27 mouse cellular contexts compared by ENCODE assay signal in genomic region chr10:20879482-20879881, GRCm38 (mm10).
DNase-seq lines count a peak whose midpoint lies in the region; ATAC-seq and TF ChIP-seq lines count a peak whose summit lies in the region.
"Had no signal": no experiment of that assay in that cellular context is flagged by ENCODE, and none has a peak within 500 bp of the region (broad histone marks: within the 10 kb centered on the region; RNA-seq: fewer than 3 reads in every experiment).

No protein-coding gene starts in this region.

- no peak for TF ChIP-seq EP300 in CH12.LX (IDR thresholded peaks at IDR 0.05; ENCODE audit: low read length)

- dilution Hi-C loops in CH12.LX (cut with MboI; ENCODE audit: extremely low pct_ligation_motif_present, extremely low pct_unique_long_range_greater_than_20kb, low sequenced_read_pairs) = no loop called here

- no peaks in the 10 kb centered on the region for H3K79me2 ChIP-seq in CH12.LX (replicated peaks; ENCODE audit: control insufficient read depth, extremely low read depth, insufficient read depth, poor library complexity, severe bottlenecking)

- no peak for TF ChIP-seq RAD21 in CH12.LX (IDR thresholded peaks at IDR 0.05; ENCODE audit: low read depth, low read length)

- DNase-seq in 416B (ENCODE audit: low read depth) (peak; percentile 55), CH12.LX (ENCODE audit: extremely low read depth) (no peak)
- DNase-seq in thymus, adult 18-20 months = no peak
- no peak for DNase-seq in kidney, postnatal 4 days
- DNase-seq: adrenal gland, postnatal 10 days; cerebellum, adult 11 months; cerebellum, postnatal 14 days; embryo, embryonic 11 days; heart, adult 18-20 months; heart, postnatal 14 days; kidney, adult 2 months; kidney, postnatal 25 days; layer of hippocampus, adult 9-11 months; lung, embryonic 14.5 days; lung, postnatal 36 days; right cerebral cortex, postnatal 14 days had no signal

- H3K4me2 ChIP-seq in CH12.LX (ENCODE audit: insufficient read depth, low read depth, poor library complexity, severe bottlenecking) = peak overlapping the region; percentile 50; the same call in 1 of the 2 replicates
- H3K4me2 ChIP-seq in liver, embryonic 12.5 days = peak overlapping the region; percentile 22
- H3K4me2 ChIP-seq: forebrain, embryonic 12.5 days; hindbrain, embryonic 12.5 days; lung, embryonic 14.5 days; midbrain, embryonic 12.5 days; neural tube, embryonic 13.5 days; stomach, embryonic 15.5 days had no signal

- H3K4me1 ChIP-seq in CH12.LX (ENCODE audit: control insufficient read depth in 1 of 2, insufficient read depth in 2 of 2) = peaks cover 3 to 14% of the 10 kb centered on the region in 2 experiments; a peak in 1 of 4 replicates
- H3K4me1 ChIP-seq in liver, embryonic 12.5 days = peaks cover 31% of the 10 kb centered on the region
- H3K4me1 ChIP-seq: forebrain, embryonic 12.5 days; hindbrain, embryonic 12.5 days; midbrain, embryonic 12.5 days; neural tube, embryonic 13.5 days; stomach, embryonic 15.5 days had no signal

- no peak overlapping the region for H3K27ac ChIP-seq in CH12.LX (ENCODE audit: insufficient read depth, low read depth)
- H3K27ac ChIP-seq in liver, embryonic 12.5 days = no peak overlapping the region
- H3K27ac ChIP-seq: forebrain, embryonic 12.5 days; hindbrain, embryonic 12.5 days; midbrain, embryonic 12.5 days; neural tube, embryonic 13.5 days; stomach, embryonic 15.5 days had no signal

- TF ChIP-seq CTCF in CH12.LX (conservative IDR thresholded peaks at IDR 0.05 in 1 of 2, IDR thresholded peaks at IDR 0.05 in 1 of 2; ENCODE audit: low read depth in 2 of 2, low read length in 2 of 2) = no peak

- peak; percentile 57; the same call in 1 of the 2 replicates for ATAC-seq in liver, embryonic 12.5 days
- ATAC-seq in megakaryocyte, adult 5-6 weeks (ENCODE audit: poor library complexity, severe bottlenecking) = peak; percentile 33
- ATAC-seq in cerebellum, adult (ENCODE audit: insufficient number of reproducible peaks, low FRiP score, low TSS enrichment) = no peak
- ATAC-seq: activated CD4-positive, CD25-positive, alpha-beta regulatory T cell, adult 4 months; inflammation-experienced regulatory T-cells, adult 6 months had no signal

- H3K4me3 ChIP-seq in CH12.LX (replicated peaks in 1 of 3; ENCODE audit: low read depth in 2 of 3, low read length in 2 of 3, poor library complexity in 1 of 3) = no peak overlapping the region
- no peak overlapping the region for H3K4me3 ChIP-seq in liver, embryonic 12.5 days
- H3K4me3 ChIP-seq: forebrain, embryonic 12.5 days; gastrocnemius, adult 2 months; hindbrain, embryonic 12.5 days; midbrain, embryonic 12.5 days; neural tube, embryonic 13.5 days; stomach, embryonic 15.5 days had no signal

- no peaks in the 10 kb centered on the region for H3K9me3 ChIP-seq in CH12.LX (replicated peaks; ENCODE audit: low read length)
- no peaks in the 10 kb centered on the region for H3K9me3 ChIP-seq in liver, embryonic 12.5 days (replicated peaks)
- H3K9me3 ChIP-seq: forebrain, embryonic 12.5 days; hindbrain, embryonic 12.5 days; midbrain, embryonic 12.5 days; neural tube, embryonic 13.5 days; stomach, embryonic 15.5 days had no signal

- H3K27me3 ChIP-seq in CH12.LX (replicated peaks) = no peaks in the 10 kb centered on the region
- no peaks in the 10 kb centered on the region for H3K27me3 ChIP-seq in liver, embryonic 12.5 days (replicated peaks)
- H3K27me3 ChIP-seq: forebrain, embryonic 12.5 days; hindbrain, embryonic 12.5 days; midbrain, embryonic 12.5 days; neural tube, embryonic 13.5 days; stomach, embryonic 15.5 days had no signal

- TF ChIP-seq POLR2A in CH12.LX (IDR thresholded peaks at IDR 0.05; ENCODE audit: low read depth, low read length) = no peak

- H3K36me3 ChIP-seq in CH12.LX (replicated peaks in 1 of 2; ENCODE audit: control insufficient read depth in 1 of 2, insufficient read depth in 1 of 2, low read length in 1 of 2) = no peaks in the 10 kb centered on the region
- no peaks in the 10 kb centered on the region for H3K36me3 ChIP-seq in liver, embryonic 12.5 days
- H3K36me3 ChIP-seq: forebrain, embryonic 12.5 days; hindbrain, embryonic 12.5 days; midbrain, embryonic 12.5 days; neural tube, embryonic 13.5 days; stomach, embryonic 15.5 days had no signal

- H3K9ac ChIP-seq in CH12.LX (ENCODE audit: insufficient read depth, low read depth) = no peak overlapping the region
- no peak overlapping the region for H3K9ac ChIP-seq in liver, embryonic 12.5 days
- H3K9ac ChIP-seq: forebrain, embryonic 12.5 days; hindbrain, embryonic 12.5 days; lung, embryonic 14.5 days; midbrain, embryonic 12.5 days; neural tube, embryonic 13.5 days; stomach, embryonic 15.5 days had no signal

- in situ Hi-C loops in CH12.LX (cut with MboI; ENCODE audit: low pct_ligation_motif_present, low pct_unique_long_range_greater_than_20kb, low sequenced_read_pairs) = no loop called here

- 34% methylated on average over 8 of the region's 8 CpGs for WGBS in liver, embryonic 12.5 days (ENCODE audit: insufficient replicate concordance)

TF ChIP-seq in CH12.LX, 34 proteins besides CTCF, POLR2A, EP300 and RAD21:
- no peak for TF ChIP-seq ZNF384 (IDR thresholded peaks at IDR 0.05; ENCODE audit: low read depth, low read length)
- no peak for TF ChIP-seq GABPA (IDR thresholded peaks at IDR 0.05; ENCODE audit: insufficient replicate concordance, low read depth, low read length)
- TF ChIP-seq IRF4 (IDR thresholded peaks at IDR 0.05; ENCODE audit: low read depth, low read length) = no peak
- no peak for TF ChIP-seq MAX (IDR thresholded peaks at IDR 0.05; ENCODE audit: low read length)
- TF ChIP-seq TCF12 (IDR thresholded peaks at IDR 0.05; ENCODE audit: low read depth, low read length) = no peak
- no peak for TF ChIP-seq ZKSCAN1 (IDR thresholded peaks at IDR 0.05; ENCODE audit: borderline replicate concordance, low read depth, low read length)
